Mouse (Mus musculus): Measurements from ENCODE around the gene Pikfyve. TPM values are rescaled to one million over a fixed set of nuclear protein-coding genes. Genes with fewer than 3 reads are reported as not detected.
A peak's percentile ranks its signal among the peaks of the same experiment; 100 is the strongest.

Gene Pikfyve
- polyA plus RNA-seq, 1 experiment from 2014 or later = 22.4 TPM

DNA sequence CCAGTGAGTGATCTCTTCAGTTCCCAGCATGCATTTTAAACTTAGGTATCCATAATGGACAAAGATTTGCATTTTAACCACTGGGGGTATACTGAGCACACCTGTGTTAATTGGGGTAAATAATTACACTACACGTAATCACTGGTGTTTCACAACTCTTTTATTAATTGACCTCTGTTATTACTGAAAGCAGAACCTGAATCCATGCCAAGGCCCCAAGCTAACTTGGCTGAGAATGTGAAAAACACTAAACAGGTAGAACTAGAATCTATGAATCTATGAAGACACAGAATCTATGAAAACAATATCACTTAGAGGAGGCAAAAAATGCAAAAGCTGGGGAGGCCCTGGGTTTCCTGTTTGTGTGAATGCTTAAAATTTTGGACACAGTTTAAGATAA, 19.0 kb upstream of the Pikfyve start:
- no peak for DNase-seq
- ATAC-seq (ENCODE audit: low FRiP score, low TSS enrichment) = no peak
- H3K4me1 ChIP-seq (ENCODE audit: control insufficient read depth, insufficient read depth, low read length) = peaks cover 3% of the 10 kb centered on the region; the same call in 1 of the 2 replicates
- H3K27me3 ChIP-seq (ENCODE audit: control insufficient read depth, insufficient read depth, low read length) = no peaks in the 10 kb centered on the region
- no peak overlapping the region for H3K9ac ChIP-seq (replicated peaks; ENCODE audit: low read length)
- H3K27ac ChIP-seq (replicated peaks; ENCODE audit: low read depth, low read length) = no peak overlapping the region
- 96% methylated on average over 1 of the region's 1 CpGs for WGBS
- H3K36me3 ChIP-seq (ENCODE audit: control insufficient read depth, insufficient read depth, low read length) = peaks cover 90% of the 10 kb centered on the region
- no peak overlapping the region for H3K4me2 ChIP-seq (ENCODE audit: low read length)
- H3K9me3 ChIP-seq (ENCODE audit: control insufficient read depth, low read length) = no peaks in the 10 kb centered on the region
- no peak overlapping the region for H3K4me3 ChIP-seq (replicated peaks; ENCODE audit: low read depth, low read length)

DNA sequence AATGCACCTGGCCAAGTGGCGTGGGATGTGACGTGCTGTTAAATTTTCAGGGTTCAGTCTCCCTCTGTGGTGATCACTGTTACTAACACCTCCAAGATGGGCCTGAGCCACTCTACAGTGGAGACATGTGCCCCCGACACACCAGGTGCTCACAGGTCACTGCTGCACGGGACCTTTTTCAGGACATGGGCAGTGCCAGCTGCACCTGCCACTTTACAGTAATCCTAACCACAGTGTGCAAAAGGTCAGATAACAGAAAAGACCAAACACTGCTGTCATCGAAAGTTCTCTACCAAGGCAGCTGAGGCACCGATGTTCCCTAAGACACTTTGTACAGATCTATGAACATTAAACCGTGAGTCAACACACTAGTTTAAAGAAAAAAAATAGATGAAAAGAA, 16.9 kb upstream of the Pikfyve start:
- no peak overlapping the region for H3K27ac ChIP-seq (replicated peaks; ENCODE audit: low read depth, low read length)
- WGBS = 97% methylated on average over 7 of the region's 7 CpGs
- no peaks in the 10 kb centered on the region for H3K9me3 ChIP-seq (ENCODE audit: control insufficient read depth, low read length)
- no peak overlapping the region for H3K4me2 ChIP-seq (ENCODE audit: low read length)
- H3K36me3 ChIP-seq (ENCODE audit: control insufficient read depth, insufficient read depth, low read length) = peaks cover 91% of the 10 kb centered on the region
- H3K4me3 ChIP-seq (replicated peaks; ENCODE audit: low read depth, low read length) = no peak overlapping the region
- ATAC-seq (ENCODE audit: low FRiP score, low TSS enrichment) = no peak
- no peak overlapping the region for H3K9ac ChIP-seq (replicated peaks; ENCODE audit: low read length)
- no peaks in the 10 kb centered on the region for H3K27me3 ChIP-seq (ENCODE audit: control insufficient read depth, insufficient read depth, low read length)
- peaks cover 5% of the 10 kb centered on the region; the same call in 1 of the 2 replicates for H3K4me1 ChIP-seq (ENCODE audit: control insufficient read depth, insufficient read depth, low read length)
- no peak for DNase-seq

DNA sequence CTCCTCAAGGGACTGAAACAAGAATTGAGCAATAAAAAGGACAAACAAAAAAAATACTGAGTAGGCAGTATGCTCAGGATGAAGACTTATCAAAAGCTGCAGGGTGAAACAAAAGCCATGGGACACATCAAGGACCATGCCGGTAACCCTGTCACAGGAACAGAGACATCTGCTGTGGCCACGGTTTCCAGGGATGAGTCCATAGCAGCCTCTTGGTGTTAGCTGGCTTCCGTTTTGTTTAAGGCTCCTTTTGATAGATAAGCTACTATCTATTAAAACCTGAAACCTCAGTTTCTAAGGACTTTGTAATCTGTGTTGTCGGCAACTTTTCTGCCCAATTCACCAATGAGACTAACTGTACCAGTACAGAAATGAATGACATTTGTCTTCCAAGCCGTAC, 16.5 kb upstream of the Pikfyve start:
- Histone ChIP-seq H3K9me3 (ENCODE audit: control insufficient read depth, low read length) (no peaks in the 10 kb centered on the region), H3K9ac (replicated peaks; ENCODE audit: low read length) (no peak overlapping the region), H3K27ac (replicated peaks; ENCODE audit: low read depth, low read length) (no peak overlapping the region), H3K4me2 (ENCODE audit: low read length) (no peak overlapping the region), H3K36me3 (ENCODE audit: control insufficient read depth, insufficient read depth, low read length) (peaks cover 88% of the 10 kb centered on the region), H3K4me3 (replicated peaks; ENCODE audit: low read depth, low read length) (no peak overlapping the region), H3K27me3 (ENCODE audit: control insufficient read depth, insufficient read depth, low read length) (no peaks in the 10 kb centered on the region), H3K4me1 (ENCODE audit: control insufficient read depth, insufficient read depth, low read length) (peaks cover 5% of the 10 kb centered on the region; the same call in 1 of the 2 replicates)
- ATAC-seq (ENCODE audit: low FRiP score, low TSS enrichment) (no peak), DNase-seq (no peak)
- 89% methylated on average over 5 of the region's 5 CpGs for WGBS

DNA sequence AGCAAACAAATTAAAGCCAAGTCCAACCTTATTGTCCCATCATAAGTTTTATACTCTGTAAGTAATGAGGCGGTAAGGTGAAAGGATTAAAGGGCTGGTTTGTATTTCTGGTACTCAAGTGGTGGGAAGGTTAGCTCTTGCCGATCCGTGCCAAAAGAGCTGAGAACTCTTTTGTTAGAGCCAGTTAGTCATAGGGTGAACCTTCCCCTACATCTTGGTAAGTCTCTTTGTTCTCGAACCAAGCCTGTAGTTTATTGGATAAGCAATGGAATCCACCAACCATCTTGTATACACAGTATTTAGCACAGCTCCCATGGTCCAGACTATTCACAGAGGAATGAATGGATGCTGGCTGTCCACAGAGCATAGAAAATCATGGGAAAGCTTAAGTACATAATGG, 14.9 kb upstream of the Pikfyve start:
- Histone ChIP-seq H3K27ac (replicated peaks; ENCODE audit: low read depth, low read length) (no peak overlapping the region), H3K9me3 (ENCODE audit: control insufficient read depth, low read length) (no peaks in the 10 kb centered on the region), H3K27me3 (ENCODE audit: control insufficient read depth, insufficient read depth, low read length) (no peaks in the 10 kb centered on the region), H3K4me2 (ENCODE audit: low read length) (no peak overlapping the region), H3K4me3 (replicated peaks; ENCODE audit: low read depth, low read length) (no peak overlapping the region), H3K4me1 (ENCODE audit: control insufficient read depth, insufficient read depth, low read length) (peaks cover 18% of the 10 kb centered on the region), H3K9ac (replicated peaks; ENCODE audit: low read length) (no peak overlapping the region), H3K36me3 (ENCODE audit: control insufficient read depth, insufficient read depth, low read length) (peaks cover 72% of the 10 kb centered on the region)
- DNase-seq (no peak), ATAC-seq (ENCODE audit: low FRiP score, low TSS enrichment) (no peak)
- WGBS = 72% methylated on average over 4 of the region's 4 CpGs

DNA sequence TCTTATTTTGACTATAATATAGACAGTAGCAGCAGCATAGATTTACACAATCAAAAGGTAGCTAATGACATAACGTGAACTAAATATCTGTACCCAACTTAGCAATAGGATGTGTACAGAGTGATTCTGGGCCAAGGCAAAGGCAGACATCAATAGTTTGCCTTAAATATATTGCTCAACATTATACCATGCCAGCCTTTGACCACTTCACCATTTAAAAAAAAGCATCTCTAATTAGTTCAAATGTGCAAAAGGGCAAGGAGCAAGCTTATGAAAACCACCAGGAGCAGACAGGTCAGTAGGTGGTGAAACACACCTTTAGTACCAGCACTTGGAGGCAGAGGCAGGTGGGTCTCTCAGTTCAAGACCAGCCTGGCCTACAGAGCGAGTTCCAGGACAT, 12.8 kb upstream of the Pikfyve start:
- H3K4me3 ChIP-seq (replicated peaks; ENCODE audit: low read depth, low read length) = no peak overlapping the region
- no peak overlapping the region for H3K9ac ChIP-seq (replicated peaks; ENCODE audit: low read length)
- no peaks in the 10 kb centered on the region for H3K9me3 ChIP-seq (ENCODE audit: control insufficient read depth, low read length)
- peaks cover 33% of the 10 kb centered on the region for H3K4me1 ChIP-seq (ENCODE audit: control insufficient read depth, insufficient read depth, low read length)
- H3K27ac ChIP-seq (replicated peaks; ENCODE audit: low read depth, low read length) = no peak overlapping the region
- peaks cover 52% of the 10 kb centered on the region for H3K36me3 ChIP-seq (ENCODE audit: control insufficient read depth, insufficient read depth, low read length)
- 94% methylated on average over 2 of the region's 2 CpGs for WGBS
- no peak overlapping the region for H3K4me2 ChIP-seq (ENCODE audit: low read length)
- no peak for DNase-seq
- H3K27me3 ChIP-seq (ENCODE audit: control insufficient read depth, insufficient read depth, low read length) = no peaks in the 10 kb centered on the region
- no peak for ATAC-seq (ENCODE audit: low FRiP score, low TSS enrichment)

DNA sequence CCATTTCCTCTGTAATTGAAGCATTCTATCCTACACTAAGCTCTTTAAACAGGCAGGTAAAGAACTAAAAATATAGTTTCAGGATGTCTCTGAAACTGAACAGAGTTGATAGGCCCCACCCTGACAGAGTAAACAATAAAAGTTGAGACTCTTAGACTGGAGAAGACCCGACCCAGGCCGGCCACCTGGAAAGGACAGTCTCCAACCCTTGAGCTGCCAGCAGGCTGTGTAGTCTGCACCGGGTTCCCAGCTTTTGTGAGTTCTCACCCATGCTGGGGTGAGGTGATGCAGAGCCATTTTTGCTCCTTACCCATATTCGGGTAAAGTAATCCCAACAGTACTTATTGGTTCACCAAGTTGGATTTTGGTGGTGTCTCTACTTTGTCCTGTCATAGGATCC, 10.3 kb upstream of the Pikfyve start:
- peak overlapping the region; percentile 64 for H3K4me2 ChIP-seq (ENCODE audit: low read length)
- H3K4me1 ChIP-seq (ENCODE audit: control insufficient read depth, insufficient read depth, low read length) = peaks cover 38% of the 10 kb centered on the region
- 81% methylated on average over 4 of the region's 4 CpGs for WGBS
- H3K9ac ChIP-seq (replicated peaks; ENCODE audit: low read length) = no peak overlapping the region
- H3K36me3 ChIP-seq (ENCODE audit: control insufficient read depth, insufficient read depth, low read length) = peaks cover 28% of the 10 kb centered on the region
- H3K4me3 ChIP-seq (replicated peaks; ENCODE audit: low read depth, low read length) = no peak overlapping the region
- H3K27me3 ChIP-seq (ENCODE audit: control insufficient read depth, insufficient read depth, low read length) = no peaks in the 10 kb centered on the region
- no peak for DNase-seq
- no peak for ATAC-seq (ENCODE audit: low FRiP score, low TSS enrichment)
- no peak overlapping the region for H3K27ac ChIP-seq (replicated peaks; ENCODE audit: low read depth, low read length)
- H3K9me3 ChIP-seq (ENCODE audit: control insufficient read depth, low read length) = no peaks in the 10 kb centered on the region

DNA sequence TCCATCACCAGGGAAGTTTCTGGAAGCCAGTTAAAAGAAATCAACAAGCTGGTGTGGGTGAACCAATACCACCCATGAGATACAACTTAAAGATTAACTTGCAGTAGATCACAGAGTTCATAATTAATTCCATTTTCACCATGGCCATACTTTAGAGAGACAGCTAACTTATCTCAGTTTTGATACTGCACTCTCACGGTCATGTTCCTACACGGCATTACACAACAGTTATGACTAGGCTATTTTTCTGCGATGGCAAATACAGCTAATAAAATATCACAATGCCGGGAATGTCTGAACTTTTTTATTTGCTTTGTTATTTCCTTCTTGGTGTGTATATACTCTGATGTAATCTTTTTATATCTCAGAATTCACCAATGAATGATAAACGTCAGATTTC, 9.6 kb upstream of the Pikfyve start:
- Histone ChIP-seq H3K9ac (replicated peaks; ENCODE audit: low read length) (no peak overlapping the region), H3K27me3 (ENCODE audit: control insufficient read depth, insufficient read depth, low read length) (no peaks in the 10 kb centered on the region), H3K4me1 (ENCODE audit: control insufficient read depth, insufficient read depth, low read length) (peaks cover 38% of the 10 kb centered on the region), H3K9me3 (ENCODE audit: control insufficient read depth, low read length) (no peaks in the 10 kb centered on the region), H3K4me3 (replicated peaks; ENCODE audit: low read depth, low read length) (peak overlapping the region; percentile 3; the same call in 1 of the 2 replicates), H3K27ac (replicated peaks; ENCODE audit: low read depth, low read length) (no peak overlapping the region), H3K36me3 (ENCODE audit: control insufficient read depth, insufficient read depth, low read length) (peaks cover 24% of the 10 kb centered on the region), H3K4me2 (ENCODE audit: low read length) (peak overlapping the region; percentile 64)
- no peak for ATAC-seq (ENCODE audit: low FRiP score, low TSS enrichment)
- DNase-seq = no peak
- WGBS = 86% methylated on average over 5 of the region's 5 CpGs

DNA sequence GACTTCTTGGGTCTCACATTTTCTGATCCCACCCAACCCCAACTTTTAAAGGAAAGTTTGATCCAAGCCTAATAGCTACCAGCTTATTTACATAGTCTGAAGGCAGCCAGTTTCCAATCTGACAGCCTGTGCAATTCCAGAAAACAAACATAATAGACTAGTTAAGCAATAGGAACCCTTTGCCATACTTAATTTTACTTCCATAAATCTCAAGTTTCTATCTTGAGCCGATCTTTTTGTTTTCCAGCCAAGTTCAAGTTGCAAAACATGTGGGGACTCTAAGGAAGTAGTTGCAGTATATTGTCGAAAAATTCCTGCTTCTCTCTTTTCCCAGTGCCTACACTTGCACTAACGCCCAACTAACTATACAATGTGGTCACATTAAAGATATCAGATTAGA, 9.0 kb upstream of the Pikfyve start:
- no peak for ATAC-seq (ENCODE audit: low FRiP score, low TSS enrichment)
- H3K4me3 ChIP-seq (replicated peaks; ENCODE audit: low read depth, low read length) = peak overlapping the region; percentile 65
- H3K9ac ChIP-seq (replicated peaks; ENCODE audit: low read length) = peak overlapping the region; percentile 44; the same call in 1 of the 2 replicates
- no peak overlapping the region for H3K27ac ChIP-seq (replicated peaks; ENCODE audit: low read depth, low read length)
- peaks cover 35% of the 10 kb centered on the region for H3K4me1 ChIP-seq (ENCODE audit: control insufficient read depth, insufficient read depth, low read length)
- H3K27me3 ChIP-seq (ENCODE audit: control insufficient read depth, insufficient read depth, low read length) = no peaks in the 10 kb centered on the region
- no peaks in the 10 kb centered on the region for H3K9me3 ChIP-seq (ENCODE audit: control insufficient read depth, low read length)
- 66% methylated on average over 3 of the region's 3 CpGs for WGBS
- DNase-seq = no peak
- peaks cover 22% of the 10 kb centered on the region for H3K36me3 ChIP-seq (ENCODE audit: control insufficient read depth, insufficient read depth, low read length)
- H3K4me2 ChIP-seq (ENCODE audit: low read length) = peak overlapping the region; percentile 64

DNA sequence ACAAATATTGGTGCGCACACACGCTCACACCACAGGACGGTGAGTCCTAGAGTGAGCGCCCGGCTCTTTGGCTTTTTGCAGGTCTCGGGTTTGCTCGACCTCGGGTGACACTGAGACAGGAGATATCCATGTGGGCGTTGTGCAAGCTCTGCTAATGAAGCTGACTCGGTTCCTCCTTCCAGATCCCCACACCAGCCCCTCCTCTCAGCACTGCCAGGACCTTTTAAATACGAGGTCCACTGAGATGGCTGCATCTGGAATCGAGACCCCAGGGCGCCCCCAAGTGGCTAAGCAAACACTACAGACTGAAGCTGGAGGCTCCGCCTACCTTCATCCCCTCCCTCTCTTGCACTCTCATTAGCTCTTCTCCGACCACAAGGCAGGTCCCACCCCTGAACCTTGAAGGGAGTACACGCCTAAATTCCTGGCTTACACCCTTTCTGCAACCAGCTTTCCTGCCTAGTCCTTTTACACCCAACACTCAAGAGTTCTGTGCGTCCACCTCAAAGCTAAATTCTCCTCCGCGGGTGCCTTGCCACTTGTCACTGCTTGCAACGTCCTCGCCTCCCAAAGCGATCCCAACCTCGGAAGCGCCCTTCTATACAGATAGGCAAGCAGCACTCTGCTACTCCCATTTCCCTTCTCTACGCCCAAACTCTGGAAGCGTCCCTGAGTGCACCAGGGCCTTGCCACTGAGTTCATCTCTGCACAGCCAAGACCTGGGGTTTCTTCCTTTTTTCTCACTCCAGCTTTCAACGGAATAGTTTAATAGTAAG, 8.2 kb upstream of the Pikfyve start:
- no peaks in the 10 kb centered on the region for H3K27me3 ChIP-seq (ENCODE audit: control insufficient read depth, insufficient read depth, low read length)
- peak overlapping the region; percentile 64 for H3K4me2 ChIP-seq (ENCODE audit: low read length)
- peaks cover 13% of the 10 kb centered on the region for H3K36me3 ChIP-seq (ENCODE audit: control insufficient read depth, insufficient read depth, low read length)
- ATAC-seq (ENCODE audit: low FRiP score, low TSS enrichment) = peak; percentile 81
- peak overlapping the region; percentile 78 for H3K9ac ChIP-seq (replicated peaks; ENCODE audit: low read length)
- WGBS = 8% methylated on average over 27 of the region's 27 CpGs
- H3K4me1 ChIP-seq (ENCODE audit: control insufficient read depth, insufficient read depth, low read length) = peaks cover 33% of the 10 kb centered on the region
- H3K27ac ChIP-seq (replicated peaks; ENCODE audit: low read depth, low read length) = peak overlapping the region; percentile 94
- H3K9me3 ChIP-seq (ENCODE audit: control insufficient read depth, low read length) = no peaks in the 10 kb centered on the region
- peak; percentile 91 for DNase-seq
- peak overlapping the region; percentile 65 for H3K4me3 ChIP-seq (replicated peaks; ENCODE audit: low read depth, low read length)
